Mouse (Mus musculus): ENCODE measurements around the gene Mfsd6. TPM values are rescaled to one million over a fixed set of nuclear protein-coding genes. Genes with fewer than 3 reads are reported as not detected.
"Not testable (repeated sequence)": the region's sequence is repeated elsewhere in the genome, so short reads cannot be mapped to it uniquely, and the experiment has no call there.

Mfsd6 gene
- total RNA-seq, 4 experiments from 2014 or later = 19.9 to 22.8 (median 21.4) TPM

DNA sequence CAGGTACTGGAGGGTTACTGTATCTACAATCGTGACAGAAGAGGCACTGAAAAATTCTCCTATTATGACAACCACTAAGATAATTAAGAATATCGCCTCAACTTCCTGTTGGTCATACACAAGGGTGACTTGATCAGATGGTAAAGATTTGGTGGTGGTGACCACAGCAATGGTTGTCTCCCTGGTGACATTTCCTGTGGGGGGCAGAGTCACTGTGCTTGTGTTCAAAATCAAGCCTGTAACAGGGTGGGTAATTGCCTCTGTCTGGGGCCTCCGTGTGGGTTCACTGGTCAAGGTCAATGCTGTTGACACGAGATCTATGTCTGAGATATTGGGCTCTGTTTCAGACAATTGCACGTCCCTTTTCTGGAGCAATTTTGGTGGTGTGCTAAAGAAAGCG lies 18.5 kb downstream of the Mfsd6 start:
- DNase-seq (ENCODE audit: low spot score) = no peak

DNA sequence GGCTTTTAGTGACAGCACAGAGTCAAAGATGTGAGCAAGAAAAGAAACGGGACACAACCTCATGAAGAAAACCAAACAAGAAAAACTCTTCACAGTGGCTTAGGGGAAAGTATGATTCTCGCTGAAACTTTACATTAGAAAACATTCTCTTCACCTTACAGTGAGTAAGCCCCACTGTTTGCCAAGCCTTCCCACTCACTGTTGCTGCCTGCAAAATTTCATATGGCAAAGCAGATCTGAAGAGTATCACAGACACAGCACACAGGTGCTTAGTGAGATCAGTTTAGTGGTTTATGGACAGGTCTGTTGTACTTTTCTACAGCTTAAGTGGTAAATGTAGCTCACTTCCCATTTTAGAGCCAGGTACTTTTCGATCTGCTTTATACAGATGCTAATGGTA lies 20.2 kb downstream of the Mfsd6 start:
- DNase-seq (ENCODE audit: low spot score) = no peak

DNA sequence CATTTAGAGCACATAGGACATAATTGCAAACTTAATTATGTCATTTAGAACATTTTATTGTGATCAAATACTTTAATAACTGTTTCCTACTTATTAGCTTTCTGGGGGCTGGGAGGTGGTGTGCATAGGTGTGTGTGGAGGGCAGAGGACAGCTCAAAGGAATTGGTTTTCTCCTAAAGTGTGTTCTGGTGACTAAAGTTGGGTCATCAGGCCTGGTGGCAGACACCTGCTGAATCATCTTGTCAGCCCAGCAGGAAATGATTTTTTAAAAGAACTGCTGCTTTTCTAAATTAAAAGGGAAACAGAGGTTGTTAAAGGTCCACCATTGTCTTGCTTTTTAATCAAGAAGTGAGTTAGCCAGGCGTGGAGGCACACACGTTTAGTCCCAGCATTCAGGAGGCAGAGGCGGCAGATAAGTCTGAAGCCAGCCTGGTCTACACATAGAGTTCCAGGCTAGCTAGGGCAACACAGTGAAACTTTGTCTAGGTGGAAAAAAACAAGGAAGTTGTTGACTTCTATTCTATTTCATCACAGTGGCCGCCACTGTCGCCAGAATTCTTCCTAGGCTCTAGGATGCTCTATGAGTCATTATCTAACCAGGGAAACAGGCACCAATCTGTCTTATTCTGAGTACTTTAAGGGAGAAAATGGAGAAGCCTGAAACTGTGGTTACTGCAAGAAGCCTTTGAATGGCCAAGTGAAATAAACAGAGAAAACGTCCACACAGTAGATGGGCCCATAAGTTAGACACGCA lies 24.3 kb downstream of the Mfsd6 start:
- DNase-seq (ENCODE audit: low spot score) = no peak

DNA sequence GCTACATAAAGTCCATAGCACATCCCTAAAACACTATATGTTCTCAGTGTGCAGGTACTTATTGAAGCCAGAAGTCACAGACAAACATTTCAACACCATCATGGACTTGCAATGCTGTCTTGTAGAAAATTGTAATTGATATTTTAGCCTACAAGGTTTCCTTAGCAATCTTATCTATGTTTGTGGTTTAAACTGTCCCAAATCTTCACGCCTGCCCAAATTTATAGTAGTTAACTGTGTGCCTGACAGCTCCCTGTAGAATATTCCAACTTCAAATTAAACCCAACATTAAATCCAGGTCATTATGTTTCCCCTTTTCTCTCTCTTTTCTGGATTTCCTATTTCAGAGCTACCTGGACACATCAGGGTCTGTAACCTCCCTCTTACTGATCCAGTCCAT lies 25.3 kb downstream of the Mfsd6 start:
- DNase-seq (ENCODE audit: low spot score) = no peak

DNA sequence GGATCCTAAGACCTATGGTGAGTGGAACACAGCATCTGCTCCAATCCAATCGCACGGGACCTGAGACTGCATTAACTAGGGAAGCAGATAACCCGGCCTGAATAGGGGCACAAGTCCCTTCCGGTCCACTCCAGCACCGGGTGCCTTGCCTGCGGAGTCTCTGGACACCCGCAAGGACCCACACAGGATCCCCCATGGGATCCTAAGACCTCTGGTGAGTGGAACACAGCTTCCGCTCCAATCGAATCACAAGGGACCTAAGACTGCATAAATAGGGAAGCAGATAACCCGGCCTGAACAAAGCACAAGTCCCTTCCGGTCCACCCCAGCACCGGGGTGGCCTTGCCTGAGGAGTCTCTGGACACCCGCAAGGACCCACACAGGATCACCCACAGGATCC lies 32.8 kb downstream of the Mfsd6 start:
- not testable (repeated sequence) for DNase-seq (ENCODE audit: low spot score)

DNA sequence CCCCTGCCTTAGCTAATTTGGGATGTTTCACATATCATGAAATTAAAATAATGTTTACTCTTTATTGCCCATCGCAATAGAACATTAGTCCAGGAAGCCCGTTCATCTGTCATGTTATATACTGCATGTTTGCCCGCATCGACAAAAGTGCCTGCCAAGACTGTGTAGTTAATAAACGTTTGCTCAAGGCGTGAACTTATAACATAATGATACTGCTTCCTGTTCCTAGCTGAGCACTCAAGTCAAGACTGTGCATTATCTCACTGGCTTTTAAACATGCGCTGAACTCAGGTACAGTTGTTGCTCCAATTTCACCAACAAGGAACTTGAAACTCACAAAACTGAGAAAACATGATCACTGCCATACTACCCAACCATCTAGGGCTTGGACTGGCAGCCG lies 39.6 kb downstream of the Mfsd6 start:
- DNase-seq (ENCODE audit: low spot score) = no peak

DNA sequence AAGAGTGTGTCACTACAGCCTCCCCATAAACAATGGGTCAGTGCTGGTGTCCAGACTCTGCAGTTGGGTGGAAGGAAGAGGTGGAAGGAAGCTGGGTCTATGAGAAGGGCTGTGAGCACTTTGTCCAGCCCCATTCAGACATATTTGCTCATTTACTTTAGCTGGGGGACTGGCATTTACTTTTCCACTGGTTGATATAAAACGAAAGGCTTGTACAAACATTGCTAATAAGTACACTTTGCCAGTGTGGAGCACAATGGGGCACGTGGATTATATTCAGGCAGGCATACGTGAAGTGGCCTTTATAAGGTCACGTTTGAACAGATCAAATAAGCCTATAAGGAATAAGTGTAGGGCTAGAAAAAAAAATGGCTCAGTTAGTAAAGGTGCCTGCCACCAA lies 43.7 kb downstream of the Mfsd6 start:
- no peak for DNase-seq (ENCODE audit: low spot score)

DNA sequence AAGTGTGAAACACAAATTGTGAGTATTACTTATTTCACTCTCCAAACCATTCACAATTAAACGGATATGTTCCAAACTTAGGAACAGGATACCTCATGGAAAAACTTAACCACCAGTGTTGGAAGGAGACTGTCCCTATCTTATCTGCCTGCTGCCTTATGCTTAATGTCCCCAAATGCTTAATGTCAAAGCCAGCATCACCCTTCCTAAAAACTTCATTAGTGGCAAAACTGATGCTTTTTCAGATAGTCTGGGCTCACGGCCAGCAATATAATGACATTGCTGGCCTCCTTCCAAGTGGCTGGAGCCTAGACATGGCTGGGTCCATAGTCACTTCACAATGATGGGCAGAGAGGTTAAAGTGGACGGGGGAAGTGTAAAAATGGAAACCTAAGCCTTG lies 50.6 kb downstream of the Mfsd6 start:
- peak; percentile 61 for DNase-seq (ENCODE audit: low spot score)

DNA sequence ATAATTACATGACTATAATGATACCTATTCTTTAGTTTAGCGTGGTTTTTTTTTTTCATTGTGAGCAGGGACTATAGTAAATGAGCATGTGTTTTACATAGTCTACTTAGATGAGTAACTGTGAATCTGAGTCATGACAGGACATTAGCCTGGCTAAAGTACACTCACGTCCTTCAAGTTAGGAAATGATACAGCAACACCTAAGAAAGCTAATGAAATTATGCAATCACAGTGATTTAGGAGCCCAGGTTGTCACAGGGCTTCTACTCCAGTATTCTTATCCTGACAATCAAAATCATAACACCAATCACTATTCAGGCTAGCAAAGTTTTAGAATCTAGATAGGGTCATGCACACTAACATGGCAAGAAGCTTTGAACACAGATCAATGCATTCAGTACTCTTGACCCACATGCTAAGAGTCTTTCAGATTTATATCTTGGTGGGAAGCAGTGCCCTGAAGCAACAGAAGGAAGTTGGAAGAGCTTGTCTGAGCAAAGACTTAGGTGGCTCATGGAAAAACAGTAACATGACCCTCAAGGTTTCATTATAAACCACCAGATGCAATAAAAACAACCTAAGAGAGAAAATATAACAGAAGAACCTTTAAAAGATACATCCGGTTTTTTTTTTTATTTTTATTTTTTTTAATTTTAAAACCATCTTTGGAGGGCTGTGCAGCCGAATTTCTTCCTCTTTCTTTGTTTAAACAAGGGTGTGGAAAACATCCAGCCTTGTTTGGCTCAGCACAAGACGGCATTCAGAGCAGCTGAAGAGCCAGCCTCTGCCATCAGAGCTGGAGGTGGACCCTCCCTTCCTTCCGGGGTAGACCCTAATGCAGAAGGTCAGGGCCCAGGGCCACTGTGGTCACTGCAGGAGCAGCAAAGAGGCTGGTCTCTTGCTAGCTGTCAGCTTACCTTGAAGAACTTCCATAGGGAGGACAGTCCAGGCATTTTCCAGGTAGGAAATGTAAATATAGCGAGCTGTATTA lies 51.4 kb downstream of the Mfsd6 start:
- peak; percentile 48 for DNase-seq (ENCODE audit: low spot score)

DNA sequence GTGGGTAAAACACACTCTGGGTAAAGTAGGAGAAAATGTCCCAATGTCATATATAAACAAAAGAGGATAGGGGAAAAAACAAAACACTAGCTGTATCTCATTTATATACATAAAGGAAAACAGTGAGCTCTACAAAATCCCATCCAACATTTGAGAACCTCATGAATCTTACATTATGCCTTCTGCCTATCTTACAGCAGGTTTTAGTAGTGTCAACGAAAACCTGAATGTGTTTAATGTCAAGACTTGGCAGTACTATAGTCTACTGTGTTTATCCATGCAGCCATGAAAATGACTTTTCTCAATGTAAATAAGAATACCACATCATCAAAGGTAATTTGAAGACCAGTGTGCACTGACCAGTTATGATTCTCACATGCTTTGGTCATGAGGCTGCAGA lies 57.3 kb downstream of the Mfsd6 start:
- DNase-seq (ENCODE audit: low spot score) = no peak

DNA sequence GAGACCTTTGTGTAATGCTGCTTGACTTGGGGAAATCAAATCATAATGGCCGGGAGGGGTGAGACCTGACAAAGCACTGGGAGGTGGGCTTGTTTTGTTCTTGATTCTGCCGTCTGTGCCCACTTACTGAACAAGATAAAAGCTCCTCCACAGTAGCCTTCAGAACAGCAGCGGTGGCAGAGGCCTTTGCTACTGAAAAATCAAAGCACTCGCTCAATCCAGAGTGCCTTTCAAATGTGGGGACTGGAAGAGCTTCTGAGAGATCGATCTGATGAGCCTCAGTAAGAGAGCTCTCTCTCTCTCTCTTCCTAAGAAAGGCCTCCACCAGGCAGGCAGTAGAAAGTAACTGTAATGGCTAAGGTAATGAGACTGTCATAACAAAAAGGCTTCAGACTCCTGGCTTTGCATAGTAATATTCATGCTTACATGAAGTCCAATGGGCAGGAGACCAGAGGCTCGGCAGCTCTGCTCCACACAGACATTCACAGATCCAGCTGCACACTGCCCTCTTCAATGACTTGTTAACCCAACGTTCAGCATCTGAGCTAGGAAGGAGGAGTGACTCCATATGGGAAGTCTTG lies 58.4 kb downstream of the Mfsd6 start:
- DNase-seq (ENCODE audit: low spot score) = no peak

DNA sequence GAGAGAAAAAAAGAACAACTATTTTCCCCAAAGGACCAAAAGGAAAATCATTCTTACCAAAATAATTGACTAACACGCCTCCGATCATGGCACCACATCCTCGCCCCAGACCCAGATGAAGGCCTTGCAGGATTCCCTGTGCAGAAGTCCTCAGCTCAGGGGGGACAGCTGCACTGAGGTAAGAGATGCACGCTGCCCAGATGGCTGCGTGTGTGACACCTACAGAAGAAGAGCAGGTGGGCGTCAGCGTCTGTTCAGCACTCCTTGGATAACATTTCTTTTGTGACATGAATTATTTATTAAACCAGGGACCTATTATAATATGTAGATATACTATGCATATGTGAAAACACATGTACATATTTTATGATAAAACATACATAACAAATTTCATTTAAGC lies 64.0 kb downstream of the Mfsd6 start:
- no peak for DNase-seq (ENCODE audit: low spot score)

DNA sequence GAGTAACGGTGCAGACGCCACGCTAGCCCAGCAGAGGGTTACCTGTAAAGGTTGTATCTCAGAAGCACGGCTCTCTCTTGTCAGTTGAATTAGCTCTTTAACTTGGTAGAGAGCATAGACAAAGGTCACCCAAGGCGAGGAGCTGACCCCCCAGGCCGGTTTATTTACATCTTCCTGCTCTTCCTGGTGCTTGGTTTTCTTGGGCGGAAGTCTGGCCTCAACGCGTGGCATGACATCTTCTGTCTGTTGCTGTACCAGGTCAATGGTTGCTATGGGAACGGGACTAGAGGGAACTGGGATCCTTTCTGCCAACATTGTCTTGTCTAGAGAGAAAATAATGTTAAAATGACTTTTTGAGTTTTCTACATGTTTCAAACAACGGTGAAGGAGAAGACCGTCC lies 66.5 kb downstream of the Mfsd6 start:
- no peak for DNase-seq (ENCODE audit: low spot score)

DNA sequence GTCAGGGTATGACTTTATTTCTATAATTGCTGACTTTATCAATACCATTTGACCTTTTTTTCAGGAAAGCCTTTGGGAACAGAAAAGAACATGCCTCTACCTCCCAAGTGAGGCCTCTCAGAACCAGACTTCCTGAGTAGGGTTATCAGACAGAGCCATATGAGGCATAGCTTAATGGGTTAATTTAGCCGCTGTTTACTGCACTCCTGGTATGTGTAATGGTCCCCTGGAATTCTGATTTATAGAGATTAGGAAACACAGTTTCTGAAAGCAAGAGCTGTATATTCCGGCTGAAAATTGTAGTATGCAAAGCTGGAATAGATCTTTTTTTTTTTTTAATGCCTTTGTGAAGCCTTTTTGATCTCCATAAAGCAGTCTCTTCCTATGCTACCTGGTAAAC lies 67.0 kb downstream of the Mfsd6 start:
- no peak for DNase-seq (ENCODE audit: low spot score)

DNA sequence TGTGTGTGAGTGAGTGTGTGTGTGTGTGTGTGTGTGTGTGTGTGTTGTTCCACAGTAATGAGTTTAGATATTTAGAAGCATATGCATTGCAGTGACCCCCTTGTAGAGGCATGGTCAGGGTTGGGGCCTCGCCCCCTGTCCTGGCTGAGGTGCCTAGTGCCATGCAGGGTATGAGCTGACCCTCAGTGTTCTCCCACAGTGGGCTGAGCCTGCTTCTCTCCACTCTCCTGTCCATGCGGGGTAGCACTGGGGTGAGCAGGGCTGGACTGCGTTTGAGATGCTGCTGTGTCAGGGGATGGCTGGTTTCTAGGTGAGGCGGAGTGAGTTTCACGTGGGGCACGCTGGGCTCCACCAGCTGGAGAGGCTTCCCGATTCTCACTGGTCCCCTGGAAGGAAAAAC lies 69.1 kb downstream of the Mfsd6 start:
- DNase-seq (ENCODE audit: low spot score) = no peak

DNA sequence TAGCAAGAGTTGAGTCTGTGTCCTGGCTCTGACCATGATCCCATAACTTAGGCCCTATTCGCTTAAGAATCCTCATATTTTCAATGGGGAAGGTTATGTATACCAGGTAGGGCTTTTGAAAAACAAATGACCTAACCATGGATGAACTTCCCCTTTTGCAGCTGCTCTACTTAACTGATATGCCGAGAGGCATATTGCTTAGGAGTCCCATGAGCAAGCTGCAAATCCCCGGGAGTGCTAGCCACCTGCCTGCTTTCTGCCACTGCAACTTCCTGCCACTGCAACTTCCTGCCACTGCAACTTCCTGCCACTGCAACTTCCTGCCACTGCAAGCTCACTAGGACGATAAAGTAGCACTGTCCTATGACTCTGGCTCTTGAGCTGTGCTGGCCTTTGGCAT lies 72.1 kb downstream of the Mfsd6 start:
- no peak for DNase-seq (ENCODE audit: low spot score)

DNA sequence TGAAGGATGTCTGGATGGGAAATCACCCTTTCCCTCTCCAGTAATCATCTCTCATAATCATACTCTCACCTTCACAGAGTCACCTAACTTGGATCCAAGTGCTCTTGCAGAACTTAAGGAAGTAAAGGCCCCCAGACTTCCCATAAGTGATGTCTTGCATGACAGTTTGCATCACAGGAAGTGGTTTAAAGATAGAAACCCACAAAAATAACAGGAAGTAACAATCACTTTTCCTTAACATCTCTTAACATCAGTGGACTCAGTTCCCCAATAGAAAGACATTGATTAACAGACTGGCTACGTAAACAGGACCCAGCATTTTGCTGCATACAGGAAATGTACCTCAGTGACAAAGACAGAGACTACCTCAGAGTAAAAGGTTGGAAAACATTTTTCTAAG lies 73.9 kb downstream of the Mfsd6 start:
- DNase-seq (ENCODE audit: low spot score) = peak; percentile 28

DNA sequence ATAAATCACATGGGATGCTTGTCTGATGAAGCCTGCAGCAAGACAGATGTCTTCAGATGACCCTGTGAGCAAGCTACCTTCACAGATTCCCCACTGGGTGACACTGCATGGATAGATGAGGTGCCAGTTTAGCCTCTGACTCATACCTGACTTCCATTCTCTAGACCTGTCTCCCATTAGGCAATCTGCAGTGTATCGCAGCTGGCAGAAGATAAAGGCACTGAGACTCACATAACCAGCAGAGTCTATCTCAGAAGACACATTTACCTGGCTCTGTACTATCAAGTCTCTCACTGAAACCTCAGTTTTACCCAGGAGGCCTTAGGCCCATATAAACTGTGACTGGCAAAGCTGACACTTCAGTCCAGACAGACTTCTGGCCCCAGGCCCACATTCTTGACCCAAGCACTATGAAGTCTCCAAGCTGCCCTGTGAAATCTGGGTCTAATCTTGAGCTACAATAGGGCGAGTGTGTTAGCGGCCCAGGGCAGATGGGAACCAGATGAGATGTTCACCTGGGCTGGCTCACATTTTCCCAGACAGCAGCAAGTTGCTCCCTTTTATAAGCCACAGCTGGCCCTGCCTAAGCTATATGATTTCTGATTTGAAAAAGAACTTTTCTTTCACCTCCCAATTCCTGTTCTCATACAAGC lies 74.5 kb downstream of the Mfsd6 start:
- DNase-seq (ENCODE audit: low spot score) = no peak

DNA sequence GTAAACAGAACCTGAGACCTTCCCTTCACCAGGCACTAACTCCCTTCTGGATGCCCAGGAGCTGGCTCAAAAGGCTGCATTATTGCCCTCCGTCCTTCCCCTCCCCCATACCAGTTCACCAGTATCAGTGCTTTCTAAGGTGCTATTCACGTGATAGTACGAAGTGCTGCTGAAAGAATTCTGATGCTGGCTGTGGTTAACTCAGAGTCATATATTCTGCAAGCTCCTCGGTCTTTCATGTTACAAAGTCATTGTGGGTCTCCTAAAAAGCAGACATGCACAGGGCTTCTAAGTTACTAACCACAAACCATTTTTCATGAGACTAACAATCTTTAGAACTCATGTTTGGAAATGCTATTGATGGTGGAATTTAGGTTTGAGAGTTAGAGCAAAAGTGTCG lies 77.2 kb downstream of the Mfsd6 start:
- DNase-seq (ENCODE audit: low spot score) = no peak

DNA sequence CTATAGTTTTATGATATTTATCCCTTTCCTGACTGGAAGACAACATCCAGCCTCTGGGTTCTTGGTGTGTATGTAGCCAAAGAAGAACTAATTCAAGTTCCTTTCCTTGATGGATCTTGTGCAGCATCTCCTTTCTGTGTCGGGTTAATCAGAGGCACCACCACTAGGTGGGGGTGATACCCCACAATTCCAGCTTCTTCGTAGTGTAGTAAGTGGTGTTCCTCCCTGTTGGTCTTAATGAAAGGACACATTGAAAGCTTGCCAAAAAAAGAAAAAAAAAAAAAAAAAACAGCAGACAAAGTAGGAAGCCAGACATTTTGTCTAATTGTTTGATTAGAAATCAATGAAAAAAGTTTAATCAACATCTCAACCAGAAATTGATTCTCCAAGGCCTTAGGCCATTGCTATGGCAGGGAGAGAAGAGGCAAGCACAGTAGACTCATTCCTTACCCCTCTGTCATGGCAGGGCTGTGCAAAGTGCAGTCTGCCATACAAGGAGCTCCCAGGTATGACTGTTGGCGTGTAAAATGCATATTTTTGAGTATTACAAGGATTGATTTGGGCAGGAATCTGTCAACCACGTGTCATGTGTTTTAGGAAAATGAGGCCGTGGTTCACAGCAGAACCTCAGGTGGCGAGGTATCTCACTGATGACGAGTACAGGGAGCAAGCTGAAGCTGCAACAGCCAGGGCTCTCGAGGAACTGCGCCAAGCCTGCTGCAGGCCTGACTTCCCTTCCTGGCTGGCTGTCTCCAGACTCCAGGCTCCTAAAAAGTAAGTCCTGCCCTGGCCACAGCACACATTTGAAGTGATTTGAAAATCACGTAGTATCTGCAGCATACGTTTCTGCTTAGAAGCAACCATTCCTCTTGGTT lies 78.9 kb downstream of the Mfsd6 start:
- DNase-seq (ENCODE audit: low spot score) = peak; percentile 80

DNA sequence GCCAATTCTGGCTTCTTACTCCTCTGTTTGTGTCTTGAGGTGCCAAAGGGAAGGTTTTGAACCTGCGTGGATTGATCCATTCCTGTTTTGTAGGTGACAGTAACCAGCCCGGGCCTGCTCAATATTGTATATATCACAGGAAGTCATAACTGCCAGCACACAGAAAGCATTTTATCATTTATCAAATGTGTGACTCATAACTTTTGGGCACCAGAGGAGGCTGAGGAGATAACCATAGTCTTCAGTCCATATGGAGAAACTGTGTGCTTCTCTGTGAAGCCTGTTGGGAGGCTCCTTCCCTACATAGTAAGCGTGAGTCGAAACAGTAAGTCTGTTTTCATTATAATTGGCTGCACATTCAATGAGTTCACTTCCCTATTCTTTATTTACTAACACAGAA lies 86.5 kb downstream of the Mfsd6 start:
- no peak for DNase-seq (ENCODE audit: low spot score)
